Mouse (Mus musculus) MEL (cell line): Measurements from ENCODE around the gene Ccs. TPM values are rescaled to one million over a fixed set of nuclear protein-coding genes. Genes with fewer than 3 reads are reported as not detected.

Experiments used
- DNase-seq: peaks from one replicate; pipeline ENCODE4 v3.0.0; 2011; ENCODE audit warnings: low read depth, low spot score
- H3K27ac ChIP-seq: 2 replicates; pipeline ENCODE4 v1.5.1; 2012; ENCODE audit warnings: low read depth, mild to moderate bottlenecking, control low read depth, low read length, moderate library complexity; ENCODE audit not compliant: control insufficient read depth
- H3K27me3 ChIP-seq, 2 experiments: fragments of 150-350 bp in 1 of 2; sonication (generic) in 1 of 2; 2 replicates each; pipeline ENCODE4 v1.6.1; 2012; ENCODE audit warnings: low read length in 2 of 2, mild to moderate bottlenecking in 2 of 2, improper control_type of control experiment in 1 of 2, moderate library complexity in 1 of 2; ENCODE audit not compliant: insufficient read depth in 2 of 2, control insufficient read depth in 1 of 2
- H3K36me3 ChIP-seq, 2 experiments: 2 replicates each; pipeline ENCODE4 v1.6.1; 2012 to 2014; ENCODE audit warnings: low read length in 2 of 2, improper control_type of control experiment in 1 of 2, inconsistent platforms in 1 of 2, mild to moderate bottlenecking in 1 of 2; ENCODE audit not compliant: insufficient read depth in 2 of 2, control insufficient read depth in 1 of 2
- H3K4me1 ChIP-seq, 2 experiments: fragments of 150-350 bp in 1 of 2; sonication (generic) in 1 of 2; 2 replicates each; pipeline ENCODE4 v1.6.1; 2012; ENCODE audit warnings: low read length in 2 of 2, improper control_type of control experiment in 1 of 2, mild to moderate bottlenecking in 1 of 2; ENCODE audit not compliant: insufficient read depth in 2 of 2, control insufficient read depth in 1 of 2
- H3K4me3 ChIP-seq, 2 experiments: fragments of 150-350 bp in 1 of 2; sonication (generic) in 1 of 2; 2 replicates each; pipeline ENCODE4 v1.5.1; 2012; ENCODE audit warnings: low read depth in 2 of 2, low read length in 2 of 2, mild to moderate bottlenecking in 2 of 2, moderate library complexity in 2 of 2, control low read depth in 1 of 2, improper control_type of control experiment in 1 of 2; ENCODE audit not compliant: control insufficient read depth in 1 of 2, insufficient read depth in 1 of 2
- H3K79me2 ChIP-seq: 2 replicates; pipeline ENCODE4 v1.6.1; 2012; ENCODE audit warnings: mild to moderate bottlenecking, low read length, moderate library complexity; ENCODE audit not compliant: control insufficient read depth, poor library complexity, insufficient read depth
- H3K9ac ChIP-seq: 2 replicates; pipeline ENCODE4 v1.6.1; 2012; ENCODE audit warnings: low read depth, mild to moderate bottlenecking, control low read depth, low read length, moderate library complexity; ENCODE audit not compliant: control insufficient read depth, poor library complexity, severe bottlenecking
- H3K9me3 ChIP-seq: fragments of 150-350 bp; sonication (generic); replicated peaks from 2 replicates; pipeline ENCODE4 v1.6.1; 2012; ENCODE audit warnings: mild to moderate bottlenecking, low read length, improper control_type of control experiment, moderate library complexity; ENCODE audit not compliant: insufficient read depth
- BHLHE40 ChIP-seq: IDR thresholded peaks from 2 replicates; pipeline ENCODE4 v1.6.1; 2012; ENCODE audit warnings: low read depth, mild to moderate bottlenecking, inconsistent platforms, low read length, improper control_type of control experiment, borderline replicate concordance
- CHD1 ChIP-seq: IDR thresholded peaks from 2 replicates; pipeline ENCODE4 v1.6.1; 2012; ENCODE audit warnings: low read depth, mild to moderate bottlenecking, inconsistent platforms, low read length, improper control_type of control experiment
- CHD2 ChIP-seq: IDR thresholded peaks from 2 replicates; pipeline ENCODE4 v1.6.1; 2011; ENCODE audit warnings: low read length, improper control_type of control experiment
- EP300 ChIP-seq, 2 experiments: IDR thresholded peaks; 2 replicates each; pipeline ENCODE4 v1.6.1; 2011; ENCODE audit warnings: improper control_type of control experiment in 2 of 2, low read length in 2 of 2, low read depth in 1 of 2, mild to moderate bottlenecking in 1 of 2
- ETS1 ChIP-seq: IDR thresholded peaks from 2 replicates; pipeline ENCODE4 v1.6.1; 2012; ENCODE audit warnings: low read depth, mild to moderate bottlenecking, inconsistent platforms, low read length, improper control_type of control experiment, moderate library complexity
- GATA1 ChIP-seq: IDR thresholded peaks from 2 replicates; pipeline ENCODE4 v1.6.1; 2011; ENCODE audit warnings: low read depth, low read length, improper control_type of control experiment
- JUND ChIP-seq: IDR thresholded peaks from 2 replicates; pipeline ENCODE4 v1.6.1; 2011; ENCODE audit warnings: low read depth, mild to moderate bottlenecking, improper control_type of control experiment, low read length
- MAFK ChIP-seq: IDR thresholded peaks from 2 replicates; pipeline ENCODE4 v1.6.1; 2011; ENCODE audit warnings: low read depth, mild to moderate bottlenecking, low read length, improper control_type of control experiment, borderline replicate concordance
- MAX ChIP-seq: IDR thresholded peaks from 2 replicates; pipeline ENCODE4 v1.6.1; 2011; ENCODE audit warnings: low read length, improper control_type of control experiment
- MEF2A ChIP-seq: IDR thresholded peaks from 2 replicates; pipeline ENCODE4 v1.6.1; 2014; ENCODE audit warnings: low read depth, mild to moderate bottlenecking, inconsistent platforms, low read length, improper control_type of control experiment; ENCODE audit not compliant: poor library complexity, insufficient replicate concordance, severe bottlenecking; ENCODE audit errors: extremely low read depth
- MXI1 ChIP-seq: IDR thresholded peaks from 2 replicates; pipeline ENCODE4 v1.6.1; 2011; ENCODE audit warnings: mild to moderate bottlenecking, low read depth, low read length, improper control_type of control experiment
- RAD21 ChIP-seq: IDR thresholded peaks from 2 replicates; pipeline ENCODE4 v1.6.1; 2011; ENCODE audit warnings: mild to moderate bottlenecking, low read depth, low read length, improper control_type of control experiment
- TAL1 ChIP-seq: IDR thresholded peaks from 2 replicates; pipeline ENCODE4 v1.6.1; 2012; ENCODE audit warnings: mild to moderate bottlenecking, inconsistent platforms, low read length, moderate library complexity, mixed read lengths
- TBP ChIP-seq: IDR thresholded peaks from 2 replicates; pipeline ENCODE4 v1.8.0; 2011; ENCODE audit warnings: low read depth, low read length, improper control_type of control experiment
- TCF12 ChIP-seq: IDR thresholded peaks from 2 replicates; pipeline ENCODE4 v1.6.1; 2014; ENCODE audit warnings: low read depth, mild to moderate bottlenecking, inconsistent platforms, low read length, improper control_type of control experiment, moderate library complexity
- USF2 ChIP-seq, 2 experiments: IDR thresholded peaks; 2 replicates each; pipeline ENCODE4 v1.6.1; 2011 to 2012; ENCODE audit warnings: improper control_type of control experiment in 2 of 2, low read length in 2 of 2, borderline replicate concordance in 1 of 2, inconsistent platforms in 1 of 2, low read depth in 1 of 2, mild to moderate bottlenecking in 1 of 2; ENCODE audit not compliant: insufficient read depth in 1 of 2
- ZC3H11A ChIP-seq: IDR thresholded peaks from 2 replicates; pipeline ENCODE4 v1.6.1; 2012; ENCODE audit warnings: low read depth, mild to moderate bottlenecking, inconsistent platforms, low read length, improper control_type of control experiment
- polyA plus RNA-seq, 2 experiments: library from polyadenylated mRNA; stranded (reverse) in 1 of 2; unstranded in 1 of 2; fragments of >175 nt in 1 of 2; fragments of >200 nt in 1 of 2; gene quantifications; 2 replicates each; pipeline versions ENCODE4 v1.2.1 to v1.2.4; 2012; ENCODE audit warnings: low replicate concordance in 2 of 2, low read depth in 1 of 2; ENCODE audit not compliant: insufficient read length in 2 of 2, insufficient read depth in 1 of 2, missing spikeins in 1 of 2
- total RNA-seq: library from RNA; depleted of rRNA; stranded (reverse); fragments of 300-350 nt; gene quantifications from 2 replicates; pipeline ENCODE4 v1.2.3, GENCODE M21; 2012

The Ccs gene
- total and polyA plus RNA-seq, 3 experiments: 48.3 to 56.6 TPM; not detected in 1

- Histone ChIP-seq H3K27me3 (peaks cover 0 to 2% of the 10 kb centered on the region in 2 experiments; a peak in 1 of 4 replicates), H3K4me3 (no peak overlapping the region), H3K27ac (no peak overlapping the region), H3K79me2 (no peaks in the 10 kb centered on the region), H3K9ac (no peak overlapping the region), H3K9me3 (no peaks in the 10 kb centered on the region), H3K4me1 (peaks cover 0 to 5% of the 10 kb centered on the region in 2 experiments; a peak in 1 of 4 replicates), H3K36me3 (no peaks in the 10 kb centered on the region)
- TF ChIP-seq CHD2 (no peak), CHD1 (no peak), ETS1 (no peak), GATA1 (0 out of 2 replicates have a peak, but pooled peaks have one; percentile 11), USF2 (IDR thresholded peaks at IDR 0.05; ENCODE audit: borderline replicate concordance in 1 of 2, insufficient read depth in 1 of 2, low read depth in 1 of 2, low read length in 2 of 2) (no peak), TCF12 (no peak), MXI1 (no peak), TBP (no peak), TAL1 (peak; percentile 61), ZC3H11A (no peak), BHLHE40 (no peak), MEF2A (no peak), EP300 (IDR thresholded peaks at IDR 0.05; ENCODE audit: low read depth in 1 of 2, low read length in 2 of 2) (0 out of 4 replicates have a peak, but pooled peaks of 1 of the 2 experiments have one; percentile 30), JUND (no peak), MAX (no peak), RAD21 (no peak)
- peak; percentile 43 for DNase-seq
Observed at GRCm38 (mm10) chr19:4859081-4859480, 19.9 kb upstream of the Ccs start.

- Histone ChIP-seq H3K9me3 (no peaks in the 10 kb centered on the region), H3K79me2 (no peaks in the 10 kb centered on the region), H3K27ac (no peak overlapping the region), H3K27me3 (peaks cover 2 to 3% of the 10 kb centered on the region in 2 experiments; a peak in 2 of 4 replicates), H3K4me3 (no peak overlapping the region), H3K4me1 (peaks cover 0 to 5% of the 10 kb centered on the region in 2 experiments; a peak in 1 of 4 replicates), H3K9ac (no peak overlapping the region), H3K36me3 (no peaks in the 10 kb centered on the region)
- no peak for TF ChIP-seq MAFK
- no peak for DNase-seq
Observed at GRCm38 (mm10) chr19:4855951-4856350, 16.8 kb upstream of the Ccs start.
